Mouse (Mus musculus) liver, embryonic 14.5 days (tissue): ENCODE data around the gene Ralgapa2.

Experiments used
- CTCF ChIP-seq: IDR thresholded peaks from 2 replicates; pipeline ENCODE4 v1.5.1; 2016; ENCODE audit warnings: antibody characterized with exemption, low read depth, control low read depth
- EP300 ChIP-seq: IDR thresholded peaks from 2 replicates; pipeline ENCODE4 v1.6.1; 2016; ENCODE audit warnings: antibody characterized with exemption, low read depth

DNA sequence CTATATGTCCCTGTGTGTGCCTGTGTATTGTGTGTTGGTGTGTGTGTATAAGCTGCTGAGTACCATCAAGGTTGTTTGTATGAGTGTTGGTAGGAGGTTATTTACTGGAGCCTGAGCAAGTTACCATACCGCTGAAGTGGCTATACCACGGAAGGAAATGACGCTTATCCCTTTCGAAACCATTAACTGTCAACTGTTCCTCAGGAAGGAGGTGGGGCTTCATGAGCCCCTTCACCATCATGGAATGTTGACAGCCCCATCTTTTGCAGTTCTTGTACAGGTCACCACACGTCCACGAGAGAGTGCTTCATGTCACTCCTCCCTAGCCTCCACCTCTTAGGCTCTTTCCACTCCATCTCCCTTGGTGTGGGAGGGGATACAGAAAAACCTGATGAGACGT lies 314.2 kb downstream of the Ralgapa2 start:
- TF ChIP-seq CTCF (no peak), EP300 (no peak)
